Comparison of ENCODE assay signal across 7 mouse cellular contexts in the genomic region with DNA sequence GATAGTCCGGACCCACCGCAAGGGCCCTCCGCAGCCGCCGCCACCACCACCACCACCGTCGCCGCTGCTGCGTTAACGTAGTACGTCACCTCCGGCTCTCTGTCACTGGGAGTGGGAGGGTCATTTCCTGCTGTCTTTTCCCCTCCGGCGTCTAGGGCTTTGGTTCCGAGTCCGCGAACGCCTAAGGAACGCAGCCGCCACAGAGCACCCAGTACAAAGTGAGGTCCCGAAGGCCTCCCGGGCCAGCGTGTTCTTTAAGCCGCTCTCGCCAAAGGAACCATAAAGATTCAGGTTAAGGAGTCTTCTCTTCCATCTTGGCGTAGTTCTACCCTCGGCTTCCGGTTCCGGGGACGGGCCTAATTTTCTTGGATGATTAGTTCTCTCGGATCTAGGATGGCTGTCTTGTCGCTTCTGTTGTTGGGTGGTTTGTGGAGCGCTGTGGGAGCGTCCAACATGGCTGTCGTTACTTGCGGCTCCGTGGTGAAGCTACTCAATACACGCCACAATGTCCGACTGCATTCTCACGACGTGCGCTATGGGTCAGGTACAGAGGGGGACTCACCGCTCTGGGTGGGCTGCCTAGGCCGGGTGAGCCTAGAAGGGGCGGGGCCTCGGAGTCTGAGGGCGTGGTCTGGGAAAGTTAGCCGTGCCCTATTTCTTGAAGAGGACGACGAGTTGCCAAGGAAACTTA. TPM values are rescaled to one million over a fixed set of nuclear protein-coding genes. Genes with fewer than 3 reads are reported as not detected.
DNase-seq lines count a peak whose midpoint lies in the region; ATAC-seq lines count a peak whose summit lies in the region.

Gene Sdf2 (plus strand): TSS at position 120 of the 691 bp plus-strand sequence.
Gene Supt6 (minus strand): TSS at position 361 of the 691 bp plus-strand sequence.

- peak within 1 kb of the TSS; percentile 93 for H3K9ac ChIP-seq in intestine, embryonic 15.5 days

- peak within 1 kb of the TSS; percentile 96 for H3K27ac ChIP-seq in intestine, embryonic 15.5 days
- H3K27ac ChIP-seq in midbrain, embryonic 10.5 days (replicated peaks): peak within 1 kb of the TSS; percentile 91

- H3K4me2 ChIP-seq in intestine, embryonic 15.5 days (replicated peaks): peak within 1 kb of the TSS; percentile 71

- H3K9me3 ChIP-seq in intestine, embryonic 15.5 days: no peaks in the 10 kb centered on the region
- H3K9me3 ChIP-seq in midbrain, embryonic 10.5 days (replicated peaks): no peaks in the 10 kb centered on the region

- peaks cover 19% of the 10 kb centered on the region for H3K4me1 ChIP-seq in intestine, embryonic 15.5 days (replicated peaks)
- H3K4me1 ChIP-seq in midbrain, embryonic 10.5 days: peaks cover 33% of the 10 kb centered on the region

- peak; percentile 85 to 86 for DNase-seq in adrenal gland, adult 18-20 months (ENCODE audit: low spot score in 2 of 2)
- DNase-seq in embryo, embryonic 11 days: peak; percentile 93
- peak; percentile 84 to 87 for DNase-seq in gastrocnemius, postnatal 36 days
- peak; percentile 88 to 94 for DNase-seq in left cerebral cortex, postnatal 25 days (ENCODE audit: low spot score in 2 of 2)
- peak; percentile 95 for DNase-seq in midbrain, embryonic 10.5 days (ENCODE audit: low spot score)
- DNase-seq in right cerebral cortex, postnatal 4 days: peak; percentile 80

- peak within 1 kb of the TSS; percentile 92 for H3K4me3 ChIP-seq in intestine, embryonic 15.5 days (replicated peaks)
- H3K4me3 ChIP-seq in midbrain, embryonic 10.5 days: peak within 1 kb of the TSS; percentile 100

- under 1% methylated on average over 50 of the region's 50 CpGs for WGBS in intestine, embryonic 15.5 days
- WGBS in midbrain, embryonic 10.5 days: under 1% methylated on average over 50 of the region's 50 CpGs

- H3K27me3 ChIP-seq in intestine, embryonic 15.5 days (replicated peaks): no peaks in the 10 kb centered on the region
- H3K27me3 ChIP-seq in midbrain, embryonic 10.5 days (ENCODE audit: low read depth, poor library complexity, severe bottlenecking): no peaks in the 10 kb centered on the region

- no peaks in the 10 kb centered on the region for H3K36me3 ChIP-seq in intestine, embryonic 15.5 days
- peaks cover 24% of the 10 kb centered on the region for H3K36me3 ChIP-seq in midbrain, embryonic 10.5 days

- intact Hi-C loops in gastrocnemius, postnatal 36 days (cut with DNase I): no loop called here
- intact Hi-C loops in left cerebral cortex, postnatal 25 days (cut with DNase I): loop anchor here (2.0 kb wide), 1 partner anchor 15 kb away; the partner anchor contains the start of gene 2610507B11Rik

- ATAC-seq in intestine, embryonic 15.5 days: peak; percentile 94

RNA-seq across cellular contexts. Expression of gene Sdf2, which starts in this region (rescaled TPM):
- total RNA-seq in adrenal gland, adult 18-20 months (2021): 100 to 1,000 TPM in 1 of 2 experiments, 10 to 100 TPM in 1; 97.3 to 120 TPM
- total RNA-seq in gastrocnemius, postnatal 36 days (2021): 10 to 100 TPM; 40.7 to 41.1 TPM
- polyA plus RNA-seq in intestine, embryonic 15.5 days (2015; fragmentation: Nextera tagmentation; extraction: Ambion mirVana): 70.2 and 79.0 TPM in 2 replicates
- 10 to 100 TPM; 67.8 to 68.8 TPM for total RNA-seq in left cerebral cortex, postnatal 25 days (2021)
- polyA plus RNA-seq in midbrain, embryonic 10.5 days (2016; fragmentation: Nextera tagmentation; extraction: Ambion mirVana): 51.0 and 52.9 TPM in 2 replicates

RNA-seq across cellular contexts. Expression of gene Supt6, which starts in this region (rescaled TPM):
- 10 to 100 TPM; 71.5 to 85.0 TPM for total RNA-seq in adrenal gland, adult 18-20 months (2021)
- total RNA-seq in gastrocnemius, postnatal 36 days (2021): 10 to 100 TPM; 21.9 to 23.1 TPM
- 21.0 and 22.7 TPM in 2 replicates for polyA plus RNA-seq in intestine, embryonic 15.5 days (2015; fragmentation: Nextera tagmentation; extraction: Ambion mirVana)
- 10 to 100 TPM; 92.2 to 95.8 TPM for total RNA-seq in left cerebral cortex, postnatal 25 days (2021)
- polyA plus RNA-seq in midbrain, embryonic 10.5 days (2016; fragmentation: Nextera tagmentation; extraction: Ambion mirVana): 31.9 and 35.9 TPM in 2 replicates

Comparison
In these comparisons a context has a peak if more than half of its experiments do, and no peak if none do; other contexts are left out.
1. Peak in every context shown above with its lines: DNase-seq, ATAC-seq, H3K4me3 ChIP-seq and H3K27ac ChIP-seq.